Mouse (Mus musculus) hindbrain, embryonic 12.5 days (tissue): ENCODE measurements at regions not wholly inside any gene's neighbourhood (a gene's known extent, or its start where the extent isn't known, plus 50 kb on each side); places are given as distances from the start of the nearest gene placed in this dataset.

Experiments used
- ATAC-seq: fragments of 200-750 bp; cut with Nextera tagmentation; 2 replicates; pipeline ENCODE4 v1.8.0; 2017; ENCODE audit warnings: moderate TSS enrichment; ENCODE audit not compliant: low FRiP score
- H3K27ac ChIP-seq: fragments of 300-500 bp; sonication (generic); 2 replicates; pipeline ENCODE4 v1.5.1; 2016; ENCODE audit warnings: mild to moderate bottlenecking
- H3K27me3 ChIP-seq: fragments of 300-500 bp; sonication (generic); 2 replicates; pipeline ENCODE4 v1.6.1; 2016; ENCODE audit warnings: mild to moderate bottlenecking
- H3K36me3 ChIP-seq: fragments of 300-500 bp; sonication (generic); 2 replicates; pipeline ENCODE4 v1.6.1; 2016; ENCODE audit warnings: mild to moderate bottlenecking
- H3K4me1 ChIP-seq: fragments of 300-500 bp; sonication (generic); 2 replicates; pipeline ENCODE4 v1.6.1; 2016
- H3K4me2 ChIP-seq: fragments of 300-500 bp; sonication (generic); replicated peaks from 2 replicates; pipeline ENCODE4 v1.6.1; 2016; ENCODE audit warnings: mild to moderate bottlenecking
- H3K4me3 ChIP-seq: fragments of 300-500 bp; sonication (generic); 2 replicates; pipeline ENCODE4 v1.5.1; 2016; ENCODE audit warnings: mild to moderate bottlenecking
- H3K9ac ChIP-seq: fragments of 300-500 bp; sonication (generic); 2 replicates; pipeline ENCODE4 v1.6.1; 2016; ENCODE audit warnings: mild to moderate bottlenecking, moderate library complexity
- H3K9me3 ChIP-seq: fragments of 300-500 bp; sonication (generic); replicated peaks from 2 replicates; pipeline ENCODE4 v1.6.1; 2016; ENCODE audit warnings: mild to moderate bottlenecking
- WGBS: fragments of 180-500 bp; shearing (Covaris S2); methylation state at CpG from one replicate; pipeline ENCODE4 v1.1.7; 2016; 5-methylcytosine and 5-hydroxymethylcytosine counted together

DNA sequence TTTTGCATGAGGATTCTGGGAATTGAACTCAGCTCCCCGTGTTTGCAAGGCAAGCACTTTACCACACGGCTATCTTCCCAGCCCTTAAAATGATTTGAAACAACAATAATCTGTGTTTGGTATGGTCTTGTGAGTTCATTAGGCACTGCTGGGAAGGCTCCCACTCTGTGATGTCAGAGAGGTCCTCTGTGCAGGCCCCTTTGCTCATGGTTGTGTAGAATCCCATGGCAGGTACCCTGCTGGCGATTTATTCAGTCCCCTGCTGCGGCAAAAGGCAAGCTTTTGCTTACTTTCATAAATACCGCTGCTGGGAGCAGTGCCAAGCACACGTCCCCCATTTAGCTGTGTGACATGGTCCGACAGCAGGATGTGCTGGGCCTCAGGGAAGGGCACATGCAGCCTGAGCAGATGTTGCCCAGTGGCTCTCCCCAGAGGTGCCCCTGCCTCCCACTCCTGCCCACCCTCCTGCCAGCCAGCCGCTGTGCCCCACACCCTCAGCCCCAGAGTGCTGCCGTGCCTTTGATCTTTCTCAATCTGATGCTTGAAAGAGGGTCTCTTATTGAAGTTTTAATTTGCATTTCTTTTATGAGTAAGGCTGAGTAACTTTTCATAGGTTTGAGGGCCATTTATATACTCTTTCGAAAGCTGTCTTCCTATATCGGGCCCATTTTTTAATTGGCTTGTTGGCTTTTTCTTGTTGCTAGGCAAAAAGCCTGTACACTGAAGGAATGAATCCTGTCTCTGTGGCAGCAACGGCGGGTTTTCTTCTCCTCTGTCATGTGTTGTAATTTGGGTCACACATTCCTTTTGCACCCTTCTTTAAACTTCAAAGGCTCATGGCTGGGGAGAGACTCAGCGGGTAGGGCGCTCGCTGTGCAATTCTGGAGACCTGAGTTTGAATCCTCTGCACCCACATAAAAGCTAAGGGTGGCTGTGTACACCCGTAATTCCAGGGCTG lies 136.2 kb upstream of the Tle3 start:
- H3K36me3 ChIP-seq, result no peaks in the 10 kb centered on the region
- no peak overlapping the region for H3K4me3 ChIP-seq
- no peak overlapping the region; the same call in 1 of the 2 replicates for H3K4me2 ChIP-seq
- H3K27ac ChIP-seq, result peak overlapping the region; percentile 44; the same call in 1 of the 2 replicates
- WGBS, result 21% methylated on average over 17 of the region's 17 CpGs
- peaks cover 54% of the 10 kb centered on the region for H3K4me1 ChIP-seq
- peak; percentile 72 for ATAC-seq
- H3K9ac ChIP-seq, result no peak overlapping the region
- peaks cover 48% of the 10 kb centered on the region for H3K27me3 ChIP-seq
- no peaks in the 10 kb centered on the region for H3K9me3 ChIP-seq

DNA sequence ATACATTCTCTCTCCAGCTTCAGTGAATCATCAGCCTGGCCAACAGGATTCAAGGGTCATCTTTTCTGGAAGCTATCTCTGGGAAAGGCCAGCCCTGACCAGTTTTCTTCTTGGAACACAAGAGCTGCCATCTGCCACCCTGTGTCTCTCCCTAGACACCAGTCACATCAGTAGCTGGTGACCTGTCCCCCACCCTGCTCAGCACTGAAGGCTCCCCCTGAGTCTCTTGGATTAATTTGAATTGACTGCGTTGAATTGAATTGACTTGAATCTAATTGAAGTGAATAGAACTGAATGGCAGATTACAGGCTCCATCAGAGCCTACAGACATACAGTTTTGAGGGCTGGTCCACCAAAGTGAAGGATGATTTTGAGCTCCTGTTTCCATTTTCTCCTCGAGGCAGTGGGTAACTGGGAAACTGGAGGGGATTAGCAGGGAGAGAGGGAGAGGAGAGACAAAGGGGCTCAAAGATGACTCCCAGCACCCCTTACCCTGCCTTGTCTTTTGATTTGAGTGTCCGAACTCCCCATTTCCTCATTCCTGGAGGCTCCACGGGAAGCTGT lies 133.4 kb upstream of the Tle3 start:
- Histone ChIP-seq H3K9ac (no peak overlapping the region), H3K27me3 (peaks cover 24% of the 10 kb centered on the region), H3K4me2 (no peak overlapping the region), H3K27ac (no peak overlapping the region), H3K4me1 (peaks cover 67% of the 10 kb centered on the region), H3K4me3 (no peak overlapping the region), H3K9me3 (no peaks in the 10 kb centered on the region), H3K36me3 (no peaks in the 10 kb centered on the region)
- WGBS, result 41% methylated on average over 4 of the region's 4 CpGs
- no peak for ATAC-seq

DNA sequence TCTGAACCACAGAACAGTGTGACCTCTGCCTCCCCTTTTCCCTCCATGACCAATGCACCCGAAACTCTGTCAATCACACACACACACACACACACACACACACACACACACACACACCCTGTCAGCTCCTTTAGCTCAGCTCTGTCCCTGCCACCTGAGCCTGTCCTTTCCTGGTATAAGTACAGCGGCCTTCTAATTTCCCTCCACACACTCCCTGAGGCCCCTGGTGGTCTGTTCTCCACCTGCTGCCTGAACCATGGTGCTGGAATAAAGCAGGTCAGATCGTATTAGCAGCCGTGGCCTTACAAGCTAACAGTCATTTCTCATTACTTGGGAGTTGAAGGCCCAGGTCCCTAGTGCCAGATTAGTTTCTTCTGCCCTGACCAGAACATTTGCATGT lies 132.8 kb upstream of the Tle3 start:
- no peak overlapping the region for H3K27ac ChIP-seq
- H3K36me3 ChIP-seq, result no peaks in the 10 kb centered on the region
- H3K4me2 ChIP-seq, result no peak overlapping the region
- no peak overlapping the region for H3K4me3 ChIP-seq
- H3K27me3 ChIP-seq, result peaks cover 19% of the 10 kb centered on the region
- no peaks in the 10 kb centered on the region for H3K9me3 ChIP-seq
- ATAC-seq, result no peak; the same call in 1 of the 2 replicates
- H3K9ac ChIP-seq, result no peak overlapping the region
- H3K4me1 ChIP-seq, result peaks cover 67% of the 10 kb centered on the region
- WGBS, result 46% methylated on average over 4 of the region's 4 CpGs

GRCm38 (mm10) chr9:61241442-61241841 lies 130.7 kb upstream of the Tle3 start:
- Histone ChIP-seq H3K27ac (peak overlapping the region; percentile 57), H3K27me3 (peaks cover 17% of the 10 kb centered on the region), H3K4me3 (no peak overlapping the region), H3K9ac (no peak overlapping the region), H3K4me2 (no peak overlapping the region), H3K36me3 (no peaks in the 10 kb centered on the region), H3K9me3 (no peaks in the 10 kb centered on the region; the same call in 1 of the 2 replicates), H3K4me1 (peaks cover 55% of the 10 kb centered on the region)
- WGBS, result 17% methylated on average over 8 of the region's 8 CpGs
- ATAC-seq, result peak; percentile 57; the same call in 1 of the 2 replicates

GRCm38 (mm10) chr9:61242167-61242860 lies 129.9 kb upstream of the Tle3 start:
- Histone ChIP-seq H3K36me3 (no peaks in the 10 kb centered on the region), H3K9me3 (no peaks in the 10 kb centered on the region; the same call in 1 of the 2 replicates), H3K9ac (no peak overlapping the region), H3K27ac (0 out of 2 replicates have a peak overlapping the region, but pooled peaks have one; percentile 57), H3K4me1 (peaks cover 47% of the 10 kb centered on the region), H3K27me3 (peaks cover 9% of the 10 kb centered on the region), H3K4me3 (no peak overlapping the region), H3K4me2 (no peak overlapping the region)
- no peak for ATAC-seq
- 80% methylated on average over 9 of the region's 9 CpGs for WGBS

DNA sequence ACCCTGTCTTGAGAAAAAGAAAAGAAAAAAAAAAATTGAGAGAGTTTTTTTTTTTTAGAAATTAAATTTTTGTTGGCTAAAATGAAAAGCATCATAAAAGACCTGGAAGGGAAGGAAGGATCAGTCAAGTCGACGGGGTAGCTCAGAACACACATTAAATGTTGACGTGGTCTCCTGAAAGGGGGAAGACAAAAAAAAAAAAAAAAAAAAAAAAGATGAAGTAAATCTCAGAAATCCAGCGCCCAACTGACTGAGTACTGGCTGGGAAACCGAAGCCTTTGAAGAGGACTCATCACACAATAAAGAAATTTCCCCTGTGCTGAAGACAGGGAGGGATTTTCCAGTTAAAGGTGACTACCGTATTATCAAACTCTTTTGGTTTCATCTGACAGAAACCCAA lies 128.9 kb upstream of the Tle3 start:
- no peak overlapping the region for H3K27ac ChIP-seq
- 85% methylated on average over 6 of the region's 6 CpGs for WGBS
- H3K9me3 ChIP-seq, result no peaks in the 10 kb centered on the region; the same call in 1 of the 2 replicates
- H3K4me1 ChIP-seq, result peaks cover 38% of the 10 kb centered on the region
- no peaks in the 10 kb centered on the region for H3K36me3 ChIP-seq
- peaks cover 3% of the 10 kb centered on the region; the same call in 1 of the 2 replicates for H3K27me3 ChIP-seq
- H3K4me2 ChIP-seq, result no peak overlapping the region
- no peak overlapping the region for H3K9ac ChIP-seq
- ATAC-seq, result no peak
- H3K4me3 ChIP-seq, result no peak overlapping the region

DNA sequence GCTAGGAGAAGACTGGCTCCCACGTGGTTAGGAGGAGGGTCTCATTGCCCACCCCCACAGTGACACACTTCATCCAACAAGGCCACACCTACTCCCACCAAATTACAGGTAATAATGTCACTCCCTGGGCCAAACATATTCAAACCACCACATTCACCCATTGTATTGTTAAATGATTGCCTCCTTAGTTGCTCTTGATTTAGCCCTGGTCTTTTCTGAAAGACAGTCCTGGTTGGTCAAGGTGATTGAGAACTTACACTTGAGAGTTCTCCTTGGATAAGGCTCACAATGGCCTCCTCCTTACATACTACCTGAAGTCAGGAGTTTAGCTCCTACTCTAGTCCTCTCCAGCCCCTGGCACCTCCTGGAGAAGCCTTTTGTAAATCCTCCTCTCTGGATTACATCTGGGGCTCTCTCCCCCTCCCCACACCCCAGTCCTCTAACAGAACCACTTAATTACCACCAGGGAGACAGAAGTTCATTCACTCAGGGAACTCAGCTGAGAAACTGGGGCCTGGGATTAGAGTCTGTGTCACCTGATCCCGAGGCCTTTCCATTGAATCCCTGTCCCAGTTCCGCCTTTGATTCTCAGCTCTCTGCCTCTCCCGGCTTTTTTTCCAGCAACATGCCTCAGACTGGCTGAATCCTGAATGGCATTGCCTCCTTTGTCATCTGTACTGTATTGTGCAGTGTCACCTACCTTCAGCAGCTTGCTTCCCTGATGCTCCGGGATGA lies 122.3 kb upstream of the Tle3 start:
- Histone ChIP-seq H3K27ac (no peak overlapping the region), H3K36me3 (no peaks in the 10 kb centered on the region), H3K4me2 (no peak overlapping the region), H3K4me1 (peaks cover 6% of the 10 kb centered on the region), H3K4me3 (no peak overlapping the region), H3K9ac (no peak overlapping the region), H3K27me3 (peaks cover 14% of the 10 kb centered on the region), H3K9me3 (no peaks in the 10 kb centered on the region; the same call in 1 of the 2 replicates)
- no peak for ATAC-seq
- whole genome bisulfite sequencing, result 35% methylated on average over 5 of the region's 5 CpGs

GRCm38 (mm10) chr9:61251606-61252005 lies 120.6 kb upstream of the Tle3 start:
- Histone ChIP-seq H3K4me1 (peaks cover 6% of the 10 kb centered on the region), H3K9ac (no peak overlapping the region), H3K36me3 (no peaks in the 10 kb centered on the region), H3K4me2 (no peak overlapping the region), H3K4me3 (no peak overlapping the region), H3K27ac (no peak overlapping the region), H3K9me3 (no peaks in the 10 kb centered on the region), H3K27me3 (peaks cover 18% of the 10 kb centered on the region)
- no peak for ATAC-seq
- WGBS, result 57% methylated on average over 6 of the region's 6 CpGs

DNA sequence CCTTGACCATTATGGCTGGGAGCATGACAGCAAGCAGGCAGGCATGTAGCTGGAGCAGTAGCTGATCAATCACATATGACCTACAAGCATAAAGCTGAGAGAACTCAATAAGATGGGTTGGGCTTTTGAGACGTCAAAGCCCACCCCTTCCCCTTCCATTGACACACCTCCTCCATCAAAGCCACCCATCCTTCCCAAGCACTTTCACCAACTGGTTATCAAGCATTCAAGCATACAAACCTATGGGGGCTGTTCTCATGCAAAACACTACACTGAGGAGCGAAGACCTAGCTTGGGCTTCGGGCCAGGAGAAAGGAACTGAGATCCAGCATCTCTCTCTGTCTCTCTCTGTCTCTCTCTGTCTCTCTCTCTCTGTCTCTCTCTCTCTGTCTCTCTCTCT lies 118.4 kb upstream of the Tle3 start:
- ATAC-seq, result no peak
- Histone ChIP-seq H3K4me2 (no peak overlapping the region), H3K27ac (no peak overlapping the region), H3K4me3 (no peak overlapping the region), H3K27me3 (peaks cover 18% of the 10 kb centered on the region), H3K36me3 (no peaks in the 10 kb centered on the region), H3K9me3 (no peaks in the 10 kb centered on the region), H3K9ac (no peak overlapping the region), H3K4me1 (peaks cover 24% of the 10 kb centered on the region)
- 71% methylated on average over 3 of the region's 3 CpGs for WGBS

- Histone ChIP-seq H3K4me1 (peaks cover 54% of the 10 kb centered on the region), H3K9ac (no peak overlapping the region), H3K9me3 (no peaks in the 10 kb centered on the region), H3K4me2 (no peak overlapping the region), H3K4me3 (no peak overlapping the region), H3K27me3 (peaks cover 14% of the 10 kb centered on the region), H3K27ac (peak overlapping the region; percentile 62), H3K36me3 (no peaks in the 10 kb centered on the region)
- ATAC-seq, result no peak
- WGBS, result 58% methylated on average over 4 of the region's 4 CpGs
These were observed 114.7 kb upstream of the Tle3 start for GRCm38 (mm10) chr9:61257488-61257887.

DNA sequence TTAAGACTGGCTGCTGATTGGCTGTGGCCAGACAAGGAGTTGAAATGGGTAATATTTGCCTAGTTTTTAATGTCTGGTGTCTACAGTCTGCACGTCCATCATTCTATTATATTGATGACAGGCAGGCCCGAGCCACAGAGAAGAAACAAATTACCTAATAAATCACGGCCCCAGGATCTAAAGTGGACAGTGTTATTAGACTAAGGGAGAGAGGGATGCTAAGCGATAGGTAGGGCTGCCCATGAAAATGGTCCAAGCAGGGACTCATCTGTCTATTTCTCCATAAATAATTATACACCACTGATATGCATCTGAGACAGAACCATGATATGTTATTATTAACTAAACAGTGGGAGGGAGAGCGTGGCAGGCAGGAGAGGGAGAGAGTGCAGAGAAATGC lies 114.1 kb upstream of the Tle3 start:
- Histone ChIP-seq H3K9me3 (no peaks in the 10 kb centered on the region), H3K4me1 (peaks cover 56% of the 10 kb centered on the region), H3K4me2 (no peak overlapping the region), H3K27me3 (peaks cover 9% of the 10 kb centered on the region), H3K27ac (peak overlapping the region; percentile 62; the same call in 1 of the 2 replicates), H3K36me3 (no peaks in the 10 kb centered on the region), H3K4me3 (no peak overlapping the region), H3K9ac (no peak overlapping the region)
- ATAC-seq, result peak; percentile 49; the same call in 1 of the 2 replicates
- 44% methylated on average over 5 of the region's 5 CpGs for WGBS
